Mouse (Mus musculus): ENCODE data around the gene Setd5. TPM values are rescaled to one million over a fixed set of nuclear protein-coding genes. Genes with fewer than 3 reads are reported as not detected.
A peak's percentile ranks its signal among the peaks of the same experiment; 100 is the strongest.

Gene Setd5
- polyA plus RNA-seq, 1 experiment from 2014 or later = 74.9 TPM

DNA sequence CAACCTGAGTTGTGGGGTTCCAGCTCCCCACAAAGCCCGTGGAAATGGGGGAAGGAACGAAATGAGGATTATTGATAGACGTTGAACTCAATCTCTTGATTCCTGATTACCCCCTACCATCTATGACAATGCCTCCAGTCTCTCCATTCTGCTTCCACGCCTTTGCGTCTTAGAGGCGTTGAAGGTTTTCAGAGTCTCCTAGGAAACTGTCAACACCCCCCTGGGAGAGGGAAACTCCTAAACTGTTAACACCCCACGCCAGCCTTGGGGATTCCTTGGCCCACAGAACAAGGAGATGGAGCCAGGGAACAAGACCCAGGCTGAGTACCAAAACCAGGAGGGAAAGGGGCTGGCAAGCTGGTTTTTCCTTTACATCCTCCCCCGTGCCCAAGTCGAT is 118.4 kb downstream of the Setd5 start:
- H3K4me1 ChIP-seq (ENCODE audit: control insufficient read depth, insufficient read depth, low read length) = peaks cover 7% of the 10 kb centered on the region; the same call in 1 of the 2 replicates
- 10% methylated on average over 9 of the region's 9 CpGs for WGBS
- no peaks in the 10 kb centered on the region for H3K9me3 ChIP-seq (ENCODE audit: control insufficient read depth, low read length)
- no peaks in the 10 kb centered on the region for H3K36me3 ChIP-seq (ENCODE audit: control insufficient read depth, insufficient read depth, low read length)
- peak overlapping the region; percentile 80 for H3K4me2 ChIP-seq (ENCODE audit: low read depth)
- peaks cover 6% of the 10 kb centered on the region for H3K27me3 ChIP-seq (ENCODE audit: control insufficient read depth, insufficient read depth, low read length)
- ATAC-seq (ENCODE audit: insufficient read depth, low FRiP score, low TSS enrichment) = peak; percentile 39
- peak overlapping the region; percentile 83 for H3K9ac ChIP-seq (ENCODE audit: low read length)
- H3K27ac ChIP-seq (ENCODE audit: low read depth, low read length) = no peak overlapping the region
- peak overlapping the region; percentile 77 for H3K4me3 ChIP-seq (ENCODE audit: low read depth, low read length)
- DNase-seq (ENCODE audit: low spot score) = no peak

Other genes with a start within 250 kb of the Setd5 start
- gene Srgap3, start 130.1 kb upstream of the Setd5 start, polyA plus RNA-seq (2014; fragmentation: Nextera tagmentation; extraction: Ambion mirVana) = 37.4 and 42.0 TPM in 2 replicates
- 50.4 and 52.9 TPM in 2 replicates for gene Thumpd3, start 31.1 kb upstream of the Setd5 start, polyA plus RNA-seq (2014; fragmentation: Nextera tagmentation; extraction: Ambion mirVana)
- 6.7 and 6.9 TPM in 2 replicates for gene Lhfpl4, start 118.0 kb downstream of the Setd5 start, polyA plus RNA-seq (2014; fragmentation: Nextera tagmentation; extraction: Ambion mirVana)
- 47.4 and 53.5 TPM in 2 replicates for gene Mtmr14, start 160.5 kb downstream of the Setd5 start, polyA plus RNA-seq (2014; fragmentation: Nextera tagmentation; extraction: Ambion mirVana)
- 0.08 and 0.18 TPM in 2 replicates for gene Cpne9, start 204.9 kb downstream of the Setd5 start, polyA plus RNA-seq (2014; fragmentation: Nextera tagmentation; extraction: Ambion mirVana)
- gene Brpf1, start 229.8 kb downstream of the Setd5 start, polyA plus RNA-seq (2014; fragmentation: Nextera tagmentation; extraction: Ambion mirVana) = 27.1 and 28.4 TPM in 2 replicates
- 13.1 and 14.0 TPM in 2 replicates for gene Ogg1, start 249.6 kb downstream of the Setd5 start, polyA plus RNA-seq (2014; fragmentation: Nextera tagmentation; extraction: Ambion mirVana)